Mouse (Mus musculus) brain, adult 10 weeks (tissue): ENCODE data around the gene Olfr251. TPM values are rescaled to one million over a fixed set of nuclear protein-coding genes. Genes with fewer than 3 reads are reported as not detected.

Experiments
- polyA plus RNA-seq: library from polyadenylated mRNA; stranded (reverse); fragments of 350-450 nt; fragmentation: Illumina TruSeq; extraction: RNeasy Lipid Tissue Mini Kit (QIAGEN cat#74804); gene quantifications from one replicate; pipeline ENCODE4 v1.2.3, GENCODE M21; 2015; ENCODE audit warnings: low read depth, low replicate concordance

Gene Olfr251
- not detected for polyA plus RNA-seq

DNA sequence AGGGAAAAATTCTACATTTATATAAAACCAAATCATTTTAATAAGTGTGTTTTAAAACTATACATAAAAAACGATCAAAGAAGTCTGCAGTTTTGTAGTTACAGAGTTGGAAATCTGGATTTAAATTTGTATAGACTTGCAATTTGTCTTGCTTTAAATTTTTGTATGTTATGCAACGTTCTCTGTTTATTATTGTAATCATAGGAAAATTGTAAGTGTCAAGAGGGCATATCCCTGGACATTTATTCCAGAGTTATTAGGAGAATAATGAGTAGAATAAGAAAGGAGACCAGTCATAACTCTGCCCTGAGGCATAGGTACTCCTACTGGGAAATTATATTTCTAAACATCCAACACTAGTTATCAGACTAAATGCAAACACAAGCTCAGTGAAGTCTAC, at the start of gene Olfr251:
TSS of gene Olfr251 (plus strand) at position 301 of the 400 bp plus-strand sequence.

DNA sequence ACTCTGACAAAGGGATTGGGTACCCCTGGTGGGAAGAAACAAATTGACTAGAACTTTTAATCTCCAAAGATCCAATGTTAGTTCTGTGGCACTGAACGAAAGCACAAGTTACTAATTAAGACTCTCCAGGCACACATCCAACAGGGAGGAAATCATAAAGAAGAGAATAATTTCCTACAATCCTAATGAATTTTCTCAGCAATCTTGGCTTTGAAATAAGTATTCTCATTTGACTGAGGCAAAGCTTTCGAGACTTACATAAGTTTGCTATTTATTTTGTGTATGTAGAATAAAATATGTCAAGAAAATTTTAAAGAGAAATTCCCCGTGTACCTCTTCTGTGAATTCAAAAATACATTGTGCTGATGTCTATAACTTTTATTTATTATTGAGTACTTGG, 48.1 kb upstream of the Olfr251 start, which contains the start of gene Olfr25:
TSS of gene Olfr25 (plus strand) at position 301 of the 400 bp plus-strand sequence.

GRCm38 (mm10) chr9:38348111-38348510, 28.8 kb upstream of the Olfr251 start, which contains the start of gene Olfr898:
Gene Olfr898 (plus strand): TSS chr9:38348411.

GRCm38 (mm10) chr9:38366596-38366995, 10.3 kb upstream of the Olfr251 start, which contains the start of gene Olfr250:
Gene Olfr250 (plus strand): TSS chr9:38366896.

DNA sequence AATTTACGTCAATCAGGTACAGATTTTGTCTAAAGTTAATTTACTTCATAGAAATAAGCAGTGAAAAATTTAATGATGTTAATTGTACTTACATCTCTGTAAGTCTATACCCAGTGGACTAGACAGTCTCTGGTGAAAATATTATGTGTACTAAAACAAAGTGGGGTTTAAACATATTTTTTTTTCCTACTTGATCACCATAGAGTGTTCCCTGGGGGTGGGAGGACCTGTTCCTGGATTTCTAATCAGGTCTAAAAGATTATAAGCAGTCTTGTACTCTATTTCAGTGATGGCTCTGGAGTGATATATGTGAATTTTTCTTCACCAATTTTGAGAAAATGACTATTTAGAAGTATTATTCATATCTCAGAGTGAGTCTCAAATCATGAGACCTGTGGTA, 24.5 kb downstream of the Olfr251 start, which contains the start of gene Olfr147:
TSS of gene Olfr147 (plus strand) at position 301 of the 400 bp plus-strand sequence.

DNA sequence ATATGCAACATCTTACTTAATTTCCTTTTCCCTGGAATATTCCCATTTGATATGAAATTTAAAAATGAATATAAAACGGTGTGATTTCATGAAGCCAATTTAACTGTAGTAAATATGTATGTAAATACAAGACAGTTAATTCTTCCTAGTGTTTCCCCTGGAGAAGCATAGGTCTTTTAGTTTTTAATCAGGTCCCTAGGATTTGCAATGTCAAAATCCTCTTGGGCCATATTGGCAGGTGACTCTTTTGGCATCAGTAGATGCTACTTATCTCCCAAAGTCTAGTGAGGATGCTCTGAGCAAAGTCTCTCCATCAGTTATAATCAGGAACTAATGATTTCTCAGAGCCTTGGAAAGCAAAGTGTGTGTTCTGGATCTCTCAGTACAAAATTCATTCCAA, 52.3 kb downstream of the Olfr251 start, which contains the start of gene Olfr901:
TSS of gene Olfr901 (plus strand) at position 301 of the 400 bp plus-strand sequence.

Other genes with a start within 250 kb of the Olfr251 start
- gene Olfr890, start 234.6 kb upstream of the Olfr251 start, polyA plus RNA-seq, result not detected
- not detected for gene Olfr891, start 196.3 kb upstream of the Olfr251 start, polyA plus RNA-seq
- not detected for gene Olfr893, start 168.7 kb upstream of the Olfr251 start, polyA plus RNA-seq
- not detected for gene Olfr894, start 159.0 kb upstream of the Olfr251 start, polyA plus RNA-seq
- gene Olfr143, start 124.3 kb upstream of the Olfr251 start, polyA plus RNA-seq, result not detected
- gene Olfr895, start 109.2 kb upstream of the Olfr251 start, polyA plus RNA-seq, result not detected
- gene Olfr896-ps1, start 86.0 kb upstream of the Olfr251 start, polyA plus RNA-seq, result not detected
- gene Olfr25, start 48.0 kb upstream of the Olfr251 start, polyA plus RNA-seq, result not detected
- not detected for gene Olfr898, start 28.7 kb upstream of the Olfr251 start, polyA plus RNA-seq
- gene Olfr250, start 10.2 kb upstream of the Olfr251 start, polyA plus RNA-seq, result not detected
- gene Olfr147, start 24.6 kb downstream of the Olfr251 start, polyA plus RNA-seq, result not detected
- gene Olfr901, start 52.4 kb downstream of the Olfr251 start, polyA plus RNA-seq, result not detected
- not detected for gene Olfr902, start 70.6 kb downstream of the Olfr251 start, polyA plus RNA-seq
- not detected for gene Olfr904, start 86.1 kb downstream of the Olfr251 start, polyA plus RNA-seq
- gene Olfr905, start 94.0 kb downstream of the Olfr251 start, polyA plus RNA-seq, result not detected
- gene Olfr906, start 110.0 kb downstream of the Olfr251 start, polyA plus RNA-seq, result not detected
- gene Olfr907, start 118.7 kb downstream of the Olfr251 start, polyA plus RNA-seq, result not detected
- not detected for gene Olfr911-ps1, start 144.5 kb downstream of the Olfr251 start, polyA plus RNA-seq
- gene Olfr910, start 160.8 kb downstream of the Olfr251 start, polyA plus RNA-seq, result not detected
- not detected for gene Olfr912, start 203.1 kb downstream of the Olfr251 start, polyA plus RNA-seq
- gene Olfr913, start 215.7 kb downstream of the Olfr251 start, polyA plus RNA-seq, result not detected
- not detected for gene Olfr914, start 228.0 kb downstream of the Olfr251 start, polyA plus RNA-seq